Mouse (Mus musculus): ENCODE results near the gene Thap2. TPM values are rescaled to one million over a fixed set of nuclear protein-coding genes. Genes with fewer than 3 reads are reported as not detected.

Thap2 gene
- polyA plus RNA-seq, 2 experiments, result 3.3 to 3.6 TPM

DNA sequence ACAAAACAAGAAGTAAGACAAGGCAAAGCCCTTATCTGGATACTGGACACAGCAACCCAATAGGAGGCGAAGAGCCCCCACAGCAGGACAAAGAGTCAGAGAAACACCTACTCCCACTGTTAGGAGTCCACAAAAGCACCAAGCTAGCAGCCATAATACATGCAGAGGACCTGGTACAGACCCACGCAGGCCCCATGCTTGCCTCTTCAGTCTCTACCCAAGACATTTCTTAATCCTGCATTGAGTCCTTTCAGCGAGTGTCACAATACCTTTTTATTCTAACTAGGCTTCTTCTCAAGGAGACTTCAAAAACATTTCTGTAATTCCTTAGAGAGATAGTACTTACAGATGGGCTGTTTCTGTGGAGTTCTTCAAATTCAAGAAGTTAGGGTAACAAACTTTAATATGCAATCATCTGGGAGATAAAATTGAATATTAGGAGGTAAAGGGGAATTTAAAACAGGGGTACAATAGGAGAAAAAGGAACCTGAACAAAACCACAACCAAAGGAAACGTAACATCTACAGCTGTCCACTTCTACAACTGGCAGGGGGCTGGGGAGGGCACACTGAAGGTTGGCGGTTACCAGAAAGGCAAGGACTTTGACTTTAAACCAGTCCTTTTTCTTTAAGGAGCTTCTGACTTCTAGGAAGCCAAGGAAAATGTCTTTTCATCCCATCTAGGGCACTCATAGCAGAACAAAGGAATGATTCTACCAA lies 62.8 kb downstream of the Thap2 start:
- Histone ChIP-seq H3K27me3 (ENCODE audit: control insufficient read depth, insufficient read depth, low read length) (no peaks in the 10 kb centered on the region; the same call in 1 of the 2 replicates), H3K36me3 (replicated peaks; ENCODE audit: control insufficient read depth, insufficient read depth, low read depth) (no peaks in the 10 kb centered on the region), H3K4me1 (replicated peaks; ENCODE audit: control insufficient read depth in 2 of 2, insufficient read depth in 2 of 2, low read length in 1 of 2) (peaks cover 0 to 1% of the 10 kb centered on the region in 2 experiments; a peak in 3 of 4 replicates), H3K9ac (replicated peaks) (no peak overlapping the region), H3K4me2 (ENCODE audit: low read depth) (no peak overlapping the region), H3K9me3 (ENCODE audit: control insufficient read depth, low read length) (no peaks in the 10 kb centered on the region), H3K27ac (no peak overlapping the region), H3K4me3 (ENCODE audit: insufficient read depth in 1 of 2, low read depth in 2 of 2, low read length in 2 of 2) (no peak overlapping the region)
- no peak for ATAC-seq (ENCODE audit: insufficient read depth)
- 38% methylated on average over 5 of the region's 5 CpGs for WGBS (ENCODE audit: insufficient replicate concordance)
- TF ChIP-seq CTCF (IDR thresholded peaks at IDR 0.05; ENCODE audit: low read depth) (no peak), EP300 (IDR thresholded peaks at IDR 0.05; ENCODE audit: low read depth) (no peak)
- DNase-seq (ENCODE audit: low read depth in 3 of 3, low spot score in 3 of 3), result no peak

Other genes starting within 250 kb of the Thap2 start
- not detected in 2 replicates for gene Tph2, start 199.4 kb downstream of the Thap2 start, polyA plus RNA-seq (2012; rRNA removed)
- gene Tph2, start 199.4 kb downstream of the Thap2 start, polyA plus RNA-seq (2014; fragmentation: Nextera tagmentation; extraction: Ambion mirVana), result not detected in 2 replicates
- 7.8 and 12.2 TPM in 2 replicates for gene Tbc1d15, start 133.0 kb downstream of the Thap2 start, polyA plus RNA-seq (2012; rRNA removed)
- 45.5 and 47.5 TPM in 2 replicates for gene Tbc1d15, start 133.0 kb downstream of the Thap2 start, polyA plus RNA-seq (2014; fragmentation: Nextera tagmentation; extraction: Ambion mirVana)
- gene Rab21, start 68.8 kb downstream of the Thap2 start, polyA plus RNA-seq (2012; rRNA removed), result 4.9 and 6.7 TPM in 2 replicates
- 2.9 and 3.7 TPM in 2 replicates for gene Rab21, start 68.8 kb downstream of the Thap2 start, polyA plus RNA-seq (2014; fragmentation: Nextera tagmentation; extraction: Ambion mirVana)
- 3.6 and 5.5 TPM in 2 replicates for gene Tmem19, start 21.9 kb downstream of the Thap2 start, polyA plus RNA-seq (2012; rRNA removed)
- 11.3 and 11.7 TPM in 2 replicates for gene Tmem19, start 21.9 kb downstream of the Thap2 start, polyA plus RNA-seq (2014; fragmentation: Nextera tagmentation; extraction: Ambion mirVana)
- gene Zfc3h1, start 516 bp upstream of the Thap2 start, polyA plus RNA-seq (2012; rRNA removed), result 34.5 and 36.5 TPM in 2 replicates
- gene Zfc3h1, start 516 bp upstream of the Thap2 start, polyA plus RNA-seq (2014; fragmentation: Nextera tagmentation; extraction: Ambion mirVana), result 7.6 and 9.7 TPM in 2 replicates
- not detected in 2 replicates for gene A930009A15Rik, start 185.5 kb upstream of the Thap2 start, polyA plus RNA-seq (2012; rRNA removed)
- not detected in 2 replicates for gene A930009A15Rik, start 185.5 kb upstream of the Thap2 start, polyA plus RNA-seq (2014; fragmentation: Nextera tagmentation; extraction: Ambion mirVana)
- gene Lgr5, start 203.3 kb upstream of the Thap2 start, polyA plus RNA-seq (2012; rRNA removed), result 0.70 and 0.76 TPM in 2 replicates
- gene Lgr5, start 203.3 kb upstream of the Thap2 start, polyA plus RNA-seq (2014; fragmentation: Nextera tagmentation; extraction: Ambion mirVana), result 0.84 and 0.88 TPM in 2 replicates